Mouse (Mus musculus): ENCODE measurements at regions not wholly inside any gene's neighbourhood (a gene's known extent, or its start where the extent isn't known, plus 50 kb on each side); places are given as distances from the start of the nearest gene placed in this dataset.

DNA sequence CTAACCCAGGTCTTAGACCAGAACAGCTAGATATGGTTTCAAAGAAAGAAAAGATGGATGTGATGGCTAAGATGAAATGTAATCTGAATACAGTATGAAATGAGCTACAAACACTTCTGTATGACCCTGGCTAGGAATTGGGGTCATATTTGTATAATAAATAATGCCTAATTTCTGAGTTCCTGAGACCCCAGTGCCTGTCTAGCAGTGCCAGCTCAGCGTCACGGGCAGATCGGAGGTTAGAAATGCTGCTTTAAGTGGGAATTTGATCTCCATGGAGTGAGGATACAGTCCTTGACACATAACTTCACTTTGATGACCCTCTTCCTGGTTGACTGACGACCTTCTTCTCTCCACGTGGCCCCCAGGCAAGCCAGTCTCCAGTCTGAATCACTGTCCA, 105.7 kb upstream of the Daam1 start:
- no peak for ATAC-seq
- 19% methylated on average over 5 of the region's 5 CpGs for WGBS

DNA sequence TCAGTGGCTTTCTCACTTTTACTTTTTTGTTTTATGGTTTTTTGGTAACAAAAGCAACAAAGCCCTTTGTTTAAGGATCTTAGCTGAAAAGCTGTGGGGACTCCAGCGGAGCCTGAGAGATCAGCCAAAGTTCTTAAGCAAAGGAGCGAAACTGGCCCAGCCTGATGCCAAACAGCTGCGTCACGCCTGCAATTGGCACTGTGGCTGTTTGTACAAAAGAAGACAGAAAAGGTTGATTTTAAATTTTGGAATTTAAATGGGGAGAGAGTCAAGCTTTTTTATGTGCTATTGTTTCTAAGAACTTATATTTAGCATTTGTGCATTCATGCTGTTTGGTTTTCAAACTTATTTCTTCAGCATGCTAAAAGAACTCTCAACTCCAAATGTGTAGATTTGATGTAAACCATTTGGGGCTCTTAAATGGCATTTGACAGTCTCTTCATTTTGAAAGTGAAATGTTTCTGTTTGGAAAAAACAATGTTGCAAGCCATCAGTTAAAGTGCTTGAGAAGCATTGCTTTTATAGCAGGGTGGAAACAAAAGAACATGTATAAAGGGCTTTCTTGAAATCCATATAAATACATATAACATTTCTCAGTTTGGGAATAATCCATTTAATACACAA, 105.1 kb upstream of the Daam1 start:
- no peak overlapping the region for H3K4me2 ChIP-seq (ENCODE audit: low read length)
- H3K27ac ChIP-seq (ENCODE audit: low read length): no peak overlapping the region
- H3K27me3 ChIP-seq (ENCODE audit: control insufficient read depth, insufficient read depth, low read depth, low read length): no peaks in the 10 kb centered on the region
- WGBS: 13% methylated on average over 4 of the region's 4 CpGs
- H3K9ac ChIP-seq (ENCODE audit: low read depth, low read length): no peak overlapping the region
- no peak for ATAC-seq
- H3K36me3 ChIP-seq (ENCODE audit: control insufficient read depth, insufficient read depth, low read length): no peaks in the 10 kb centered on the region
- H3K9me3 ChIP-seq (replicated peaks; ENCODE audit: control insufficient read depth, low read length, poor library complexity, severe bottlenecking): no peaks in the 10 kb centered on the region
- no peak overlapping the region for H3K4me3 ChIP-seq (ENCODE audit: low read depth, low read length)
- H3K4me1 ChIP-seq (ENCODE audit: control insufficient read depth, insufficient read depth, low read length): no peaks in the 10 kb centered on the region

More for the DNA sequence above, 105.7 kb upstream of the Daam1 start:
- Histone ChIP-seq H3K4me2 (ENCODE audit: low read length) (no peak overlapping the region), H3K27ac (ENCODE audit: low read length) (no peak overlapping the region), H3K9me3 (replicated peaks; ENCODE audit: control insufficient read depth, low read length, poor library complexity, severe bottlenecking) (no peaks in the 10 kb centered on the region), H3K4me3 (ENCODE audit: low read depth, low read length) (no peak overlapping the region), H3K27me3 (ENCODE audit: control insufficient read depth, insufficient read depth, low read depth, low read length) (no peaks in the 10 kb centered on the region), H3K9ac (ENCODE audit: low read depth, low read length) (no peak overlapping the region), H3K4me1 (ENCODE audit: control insufficient read depth, insufficient read depth, low read length) (no peaks in the 10 kb centered on the region), H3K36me3 (ENCODE audit: control insufficient read depth, insufficient read depth, low read length) (no peaks in the 10 kb centered on the region)

DNA sequence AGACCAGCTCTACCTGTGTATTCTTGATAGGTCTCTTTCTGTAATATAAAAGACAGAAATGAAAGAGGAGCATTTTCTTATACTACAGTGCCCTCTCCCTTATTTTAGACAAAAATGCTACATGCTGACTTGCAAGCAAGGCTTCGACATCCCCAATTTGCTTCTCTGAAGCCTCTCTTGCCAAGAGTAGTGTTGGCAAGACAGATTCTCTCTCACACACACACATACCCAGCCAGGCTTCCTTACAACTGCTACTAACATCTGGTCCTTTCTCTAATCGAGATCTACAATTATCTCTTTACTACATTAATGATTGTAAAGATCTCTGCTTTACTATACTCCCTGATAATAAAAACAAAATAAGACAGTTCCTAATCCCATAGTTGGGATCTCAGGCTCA, 87.5 kb upstream of the Daam1 start:
- Histone ChIP-seq H3K4me1 (ENCODE audit: control insufficient read depth, insufficient read depth, low read length) (no peaks in the 10 kb centered on the region), H3K36me3 (ENCODE audit: control insufficient read depth, insufficient read depth, low read length) (no peaks in the 10 kb centered on the region), H3K9me3 (replicated peaks; ENCODE audit: control insufficient read depth, low read length, poor library complexity, severe bottlenecking) (no peaks in the 10 kb centered on the region), H3K27ac (ENCODE audit: low read length) (no peak overlapping the region), H3K4me2 (ENCODE audit: low read length) (no peak overlapping the region), H3K4me3 (ENCODE audit: low read depth, low read length) (no peak overlapping the region), H3K9ac (ENCODE audit: low read depth, low read length) (no peak overlapping the region), H3K27me3 (ENCODE audit: control insufficient read depth, insufficient read depth, low read depth, low read length) (no peaks in the 10 kb centered on the region)
- no peak for ATAC-seq
- WGBS: 92% methylated on average over 2 of the region's 2 CpGs

DNA sequence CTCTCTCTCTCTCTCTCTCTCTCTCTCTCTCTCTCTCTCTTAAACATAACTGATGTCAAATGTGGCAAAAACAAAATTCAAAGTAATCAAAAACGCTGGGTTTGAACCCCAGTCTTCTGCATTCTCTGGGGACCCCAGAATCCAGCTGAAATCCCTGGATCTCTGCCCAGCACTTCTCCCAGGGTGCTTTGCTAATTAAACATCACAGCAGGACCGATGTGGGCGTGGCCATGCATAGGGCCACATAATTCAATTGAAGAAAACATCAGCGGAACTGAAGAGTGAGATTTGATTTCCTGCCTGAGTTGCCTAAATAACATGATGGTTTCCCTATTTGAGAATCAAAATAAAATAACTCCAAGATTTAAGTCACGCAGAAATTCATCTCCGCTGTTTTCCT, 84.9 kb upstream of the Daam1 start:
- Histone ChIP-seq H3K36me3 (ENCODE audit: control insufficient read depth, insufficient read depth, low read length) (no peaks in the 10 kb centered on the region), H3K4me2 (ENCODE audit: low read length) (no peak overlapping the region), H3K27ac (ENCODE audit: low read length) (no peak overlapping the region), H3K4me1 (ENCODE audit: control insufficient read depth, insufficient read depth, low read length) (peaks cover 3% of the 10 kb centered on the region; the same call in 1 of the 2 replicates), H3K27me3 (ENCODE audit: control insufficient read depth, insufficient read depth, low read depth, low read length) (no peaks in the 10 kb centered on the region), H3K9ac (ENCODE audit: low read depth, low read length) (no peak overlapping the region), H3K9me3 (replicated peaks; ENCODE audit: control insufficient read depth, low read length, poor library complexity, severe bottlenecking) (no peaks in the 10 kb centered on the region), H3K4me3 (ENCODE audit: low read depth, low read length) (no peak overlapping the region)
- 53% methylated on average over 6 of the region's 6 CpGs for WGBS
- ATAC-seq: no peak

DNA sequence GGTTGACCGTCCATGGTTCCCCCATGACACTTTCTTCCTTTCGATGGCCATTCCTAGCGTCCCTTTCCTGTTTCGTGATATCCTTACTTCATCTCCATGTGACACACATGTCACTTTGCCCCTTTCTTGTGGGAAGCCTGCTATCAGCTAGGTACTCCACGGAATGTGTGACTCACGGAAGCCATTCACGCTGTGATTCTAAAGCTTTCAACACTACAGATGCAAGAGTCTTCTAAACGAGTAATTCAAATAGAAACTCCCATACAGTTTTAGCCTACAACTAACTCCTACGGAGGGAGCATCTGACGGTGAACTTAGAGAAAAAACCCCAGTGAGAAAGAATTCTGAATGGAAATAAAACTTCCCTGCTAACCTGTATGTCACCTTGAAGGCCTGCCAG, 83.5 kb upstream of the Daam1 start:
- H3K4me3 ChIP-seq (ENCODE audit: low read depth, low read length): no peak overlapping the region
- no peak overlapping the region for H3K9ac ChIP-seq (ENCODE audit: low read depth, low read length)
- H3K4me2 ChIP-seq (ENCODE audit: low read length): no peak overlapping the region
- WGBS: 91% methylated on average over 10 of the region's 10 CpGs
- no peak overlapping the region for H3K27ac ChIP-seq (ENCODE audit: low read length)
- no peaks in the 10 kb centered on the region for H3K36me3 ChIP-seq (ENCODE audit: control insufficient read depth, insufficient read depth, low read length)
- peaks cover 3% of the 10 kb centered on the region; the same call in 1 of the 2 replicates for H3K4me1 ChIP-seq (ENCODE audit: control insufficient read depth, insufficient read depth, low read length)
- ATAC-seq: no peak
- H3K9me3 ChIP-seq (replicated peaks; ENCODE audit: control insufficient read depth, low read length, poor library complexity, severe bottlenecking): no peaks in the 10 kb centered on the region
- H3K27me3 ChIP-seq (ENCODE audit: control insufficient read depth, insufficient read depth, low read depth, low read length): no peaks in the 10 kb centered on the region

DNA sequence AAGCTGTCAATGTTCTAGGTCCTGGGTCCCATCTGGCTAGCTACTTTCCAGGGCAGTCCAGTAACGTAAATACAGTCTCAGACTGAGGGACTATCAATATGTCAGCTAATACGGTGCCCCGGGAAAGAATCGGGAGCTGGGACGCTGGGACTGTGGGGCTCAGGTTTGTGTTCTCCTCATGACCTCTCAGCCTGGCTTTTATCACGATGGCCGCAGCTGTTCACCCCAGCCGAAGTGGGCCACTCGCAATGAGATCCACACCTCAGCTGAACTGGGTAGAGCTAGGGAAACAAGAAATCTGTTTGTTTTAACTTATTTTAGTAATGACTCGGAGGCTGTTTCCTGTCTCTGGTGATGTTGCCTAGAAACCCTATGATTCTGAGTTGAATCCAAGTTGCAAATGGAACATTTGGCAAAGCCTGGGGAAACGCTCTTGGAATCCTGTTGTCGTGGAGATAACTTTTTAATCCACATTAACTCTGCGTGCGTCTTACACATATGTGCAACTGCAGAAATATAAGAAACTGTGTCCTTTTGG, 83.0 kb upstream of the Daam1 start:
- H3K9ac ChIP-seq (ENCODE audit: low read depth, low read length): no peak overlapping the region
- H3K4me3 ChIP-seq (ENCODE audit: low read depth, low read length): no peak overlapping the region
- no peak overlapping the region for H3K27ac ChIP-seq (ENCODE audit: low read length)
- H3K4me1 ChIP-seq (ENCODE audit: control insufficient read depth, insufficient read depth, low read length): peaks cover 3% of the 10 kb centered on the region; the same call in 1 of the 2 replicates
- ATAC-seq: no peak
- H3K9me3 ChIP-seq (replicated peaks; ENCODE audit: control insufficient read depth, low read length, poor library complexity, severe bottlenecking): no peaks in the 10 kb centered on the region
- no peaks in the 10 kb centered on the region for H3K27me3 ChIP-seq (ENCODE audit: control insufficient read depth, insufficient read depth, low read depth, low read length)
- WGBS: 60% methylated on average over 14 of the region's 14 CpGs
- H3K36me3 ChIP-seq (ENCODE audit: control insufficient read depth, insufficient read depth, low read length): no peaks in the 10 kb centered on the region
- H3K4me2 ChIP-seq (ENCODE audit: low read length): no peak overlapping the region

DNA sequence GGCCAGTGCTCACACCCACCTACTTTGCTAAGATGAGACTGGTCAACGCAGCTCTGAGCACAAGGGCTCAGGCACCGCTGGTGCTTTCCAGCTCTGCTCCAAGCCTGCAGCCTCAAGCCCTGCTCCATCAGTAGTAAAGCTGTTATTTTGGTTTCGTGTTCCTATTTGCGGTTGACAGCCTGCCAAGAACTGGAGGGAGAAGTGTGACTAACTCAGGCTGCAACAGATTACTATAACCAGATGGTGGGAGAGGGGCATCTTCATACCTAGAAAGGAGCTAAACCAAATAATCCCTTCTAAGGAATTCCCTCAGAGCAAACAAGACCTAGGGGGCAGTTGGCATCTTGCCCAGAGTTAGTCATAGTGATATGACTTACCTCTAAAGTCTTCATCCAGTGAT, 82.1 kb upstream of the Daam1 start:
- Histone ChIP-seq H3K4me2 (ENCODE audit: low read length) (no peak overlapping the region), H3K9ac (ENCODE audit: low read depth, low read length) (no peak overlapping the region), H3K27me3 (ENCODE audit: control insufficient read depth, insufficient read depth, low read depth, low read length) (no peaks in the 10 kb centered on the region), H3K4me3 (ENCODE audit: low read depth, low read length) (no peak overlapping the region), H3K4me1 (ENCODE audit: control insufficient read depth, insufficient read depth, low read length) (peaks cover 3% of the 10 kb centered on the region; the same call in 1 of the 2 replicates), H3K36me3 (ENCODE audit: control insufficient read depth, insufficient read depth, low read length) (no peaks in the 10 kb centered on the region), H3K27ac (ENCODE audit: low read length) (no peak overlapping the region), H3K9me3 (replicated peaks; ENCODE audit: control insufficient read depth, low read length, poor library complexity, severe bottlenecking) (no peaks in the 10 kb centered on the region)
- WGBS: 69% methylated on average over 4 of the region's 4 CpGs
- ATAC-seq: 0 out of 2 replicates have a peak, but pooled peaks have one; percentile 42

DNA sequence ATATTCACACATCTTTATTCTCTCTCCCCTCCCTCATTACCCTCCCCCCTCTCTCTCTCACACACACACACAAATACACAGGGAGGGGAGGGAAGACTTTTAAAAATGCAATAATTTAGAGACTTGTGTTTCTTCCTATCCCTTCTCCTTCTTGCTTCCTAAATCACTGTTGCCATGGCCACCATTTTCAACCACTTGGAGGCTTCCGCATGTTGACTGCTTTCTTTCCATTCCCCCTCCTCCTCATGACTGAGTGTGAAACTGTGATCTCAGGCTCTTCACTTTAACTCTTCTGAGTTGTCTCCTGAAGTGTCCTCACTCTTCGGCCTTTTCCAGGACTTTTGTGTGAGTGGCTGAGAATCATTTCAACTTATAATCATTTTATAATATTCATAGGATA, 81.2 kb upstream of the Daam1 start:
- Histone ChIP-seq H3K36me3 (ENCODE audit: control insufficient read depth, insufficient read depth, low read length) (no peaks in the 10 kb centered on the region), H3K27me3 (ENCODE audit: control insufficient read depth, insufficient read depth, low read depth, low read length) (no peaks in the 10 kb centered on the region), H3K4me2 (ENCODE audit: low read length) (no peak overlapping the region), H3K27ac (ENCODE audit: low read length) (no peak overlapping the region), H3K4me1 (ENCODE audit: control insufficient read depth, insufficient read depth, low read length) (peaks cover 3% of the 10 kb centered on the region; the same call in 1 of the 2 replicates), H3K4me3 (ENCODE audit: low read depth, low read length) (no peak overlapping the region), H3K9ac (ENCODE audit: low read depth, low read length) (no peak overlapping the region), H3K9me3 (replicated peaks; ENCODE audit: control insufficient read depth, low read length, poor library complexity, severe bottlenecking) (no peaks in the 10 kb centered on the region)
- no peak for ATAC-seq
- 67% methylated on average over 2 of the region's 2 CpGs for WGBS

DNA sequence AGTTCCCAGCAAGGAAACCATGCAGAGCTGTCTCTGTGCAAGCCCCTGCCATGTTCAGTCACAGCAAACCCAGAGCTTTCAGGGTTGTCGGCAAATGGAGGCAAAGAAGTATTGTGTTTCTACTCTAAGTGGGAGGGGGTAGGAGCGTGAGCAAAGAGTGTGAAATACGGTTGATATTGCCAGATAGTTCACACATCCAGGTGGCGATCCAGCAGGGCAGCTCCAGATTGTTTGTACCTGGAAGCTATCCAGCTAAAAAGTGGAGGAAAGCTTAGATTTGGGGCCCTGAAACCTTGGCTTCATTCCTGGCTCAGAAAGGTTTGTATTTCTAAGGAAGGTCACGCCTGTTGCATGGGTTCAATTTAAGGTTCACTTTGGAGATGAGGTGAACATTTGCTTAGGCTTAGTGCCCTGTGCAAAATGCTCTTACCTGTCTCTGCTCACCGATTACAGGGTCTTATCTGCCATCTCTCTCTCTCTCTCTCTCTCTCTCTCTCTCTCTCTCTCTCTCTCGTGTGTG, 78.1 kb upstream of the Daam1 start:
- WGBS: 71% methylated on average over 7 of the region's 7 CpGs
- Histone ChIP-seq H3K27me3 (ENCODE audit: control insufficient read depth, insufficient read depth, low read depth, low read length) (no peaks in the 10 kb centered on the region), H3K36me3 (ENCODE audit: control insufficient read depth, insufficient read depth, low read length) (no peaks in the 10 kb centered on the region), H3K4me1 (ENCODE audit: control insufficient read depth, insufficient read depth, low read length) (peaks cover 3% of the 10 kb centered on the region; the same call in 1 of the 2 replicates), H3K9me3 (replicated peaks; ENCODE audit: control insufficient read depth, low read length, poor library complexity, severe bottlenecking) (no peaks in the 10 kb centered on the region), H3K4me2 (ENCODE audit: low read length) (no peak overlapping the region), H3K4me3 (ENCODE audit: low read depth, low read length) (no peak overlapping the region), H3K9ac (ENCODE audit: low read depth, low read length) (no peak overlapping the region), H3K27ac (ENCODE audit: low read length) (no peak overlapping the region)
- ATAC-seq: no peak
